Mouse (Mus musculus): ENCODE measurements around the gene Tshz2. TPM values are rescaled to one million over a fixed set of nuclear protein-coding genes. Genes with fewer than 3 reads are reported as not detected.

Tshz2 gene
- polyA plus RNA-seq, 1 experiment from 2014 or later, result 5.4 TPM

DNA sequence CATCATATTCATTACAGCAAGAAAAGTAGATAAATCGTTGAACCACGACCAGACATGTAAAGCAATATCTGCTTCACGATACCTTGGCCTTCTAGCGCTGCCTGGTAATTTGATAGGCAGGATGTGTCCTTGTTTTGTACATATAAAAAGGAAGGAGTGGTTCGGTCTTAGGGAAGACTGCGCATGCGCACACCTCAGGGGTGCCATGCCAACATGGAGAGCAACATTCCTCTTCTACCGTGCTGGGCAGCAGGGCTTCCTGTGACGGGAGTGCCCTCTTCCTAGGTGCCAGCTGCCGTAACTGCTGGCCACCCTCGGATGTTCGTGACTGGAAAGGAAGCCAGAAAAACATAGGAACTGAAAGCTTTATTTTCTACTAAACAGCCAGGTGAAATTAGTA, 172.7 kb downstream of the Tshz2 start:
- Histone ChIP-seq H3K9ac (ENCODE audit: low read depth, low read length) (no peak overlapping the region), H3K36me3 (ENCODE audit: control insufficient read depth, insufficient read depth, low read length) (no peaks in the 10 kb centered on the region), H3K4me3 (ENCODE audit: low read depth, low read length) (no peak overlapping the region), H3K4me2 (no peak overlapping the region), H3K4me1 (replicated peaks; ENCODE audit: control insufficient read depth, insufficient read depth, low read length) (no peaks in the 10 kb centered on the region), H3K27ac (ENCODE audit: low read depth, low read length) (no peak overlapping the region), H3K9me3 (ENCODE audit: control insufficient read depth, low read length) (no peaks in the 10 kb centered on the region), H3K27me3 (replicated peaks; ENCODE audit: control insufficient read depth, insufficient read depth, low read length) (no peaks in the 10 kb centered on the region)
- no peak for ATAC-seq (replicated peaks; ENCODE audit: low FRiP score)
- no peak for DNase-seq (ENCODE audit: low spot score)
- WGBS, result 88% methylated on average over 12 of the region's 12 CpGs

GRCm38 (mm10) chr2:169811589-169811988, 178.8 kb downstream of the Tshz2 start:
- WGBS, result 88% methylated on average over 5 of the region's 5 CpGs
- no peak for DNase-seq (ENCODE audit: low spot score)

DNA sequence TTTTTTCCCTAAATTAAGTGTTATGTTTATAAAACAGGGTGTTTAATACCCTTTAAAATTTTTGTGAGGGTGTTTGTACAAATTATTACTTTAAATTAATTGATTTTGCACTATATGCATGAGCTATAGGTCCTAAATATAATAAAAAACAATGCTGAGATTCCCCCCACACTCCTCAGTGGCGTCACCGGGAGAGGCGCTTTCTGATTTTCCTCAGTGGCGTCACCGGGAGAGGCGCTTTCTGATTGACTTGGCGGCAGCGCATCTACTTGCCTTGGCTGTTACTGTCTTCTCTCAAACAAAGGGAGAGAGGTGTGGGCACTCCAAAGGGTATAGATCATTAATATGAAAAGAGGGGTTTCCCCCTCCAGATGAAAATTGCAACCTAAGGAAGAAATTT, 179.2 kb downstream of the Tshz2 start:
- WGBS, result 89% methylated on average over 8 of the region's 8 CpGs
- ATAC-seq (replicated peaks; ENCODE audit: low FRiP score) (no peak), DNase-seq (ENCODE audit: low spot score) (no peak)
- no peaks in the 10 kb centered on the region for H3K4me1 ChIP-seq (replicated peaks; ENCODE audit: control insufficient read depth, insufficient read depth, low read length)
- no peak overlapping the region for H3K4me3 ChIP-seq (ENCODE audit: low read depth, low read length)
- H3K27ac ChIP-seq (ENCODE audit: low read depth, low read length), result no peak overlapping the region
- H3K4me2 ChIP-seq, result no peak overlapping the region
- H3K36me3 ChIP-seq (ENCODE audit: control insufficient read depth, insufficient read depth, low read length), result no peaks in the 10 kb centered on the region
- H3K9ac ChIP-seq (ENCODE audit: low read depth, low read length), result no peak overlapping the region
- no peaks in the 10 kb centered on the region for H3K9me3 ChIP-seq (ENCODE audit: control insufficient read depth, low read length)
- no peaks in the 10 kb centered on the region for H3K27me3 ChIP-seq (replicated peaks; ENCODE audit: control insufficient read depth, insufficient read depth, low read length)

More at GRCm38 (mm10) chr2:169811589-169811988, 178.8 kb downstream of the Tshz2 start:
- no peak for ATAC-seq (replicated peaks; ENCODE audit: low FRiP score)
- H3K36me3 ChIP-seq (ENCODE audit: control insufficient read depth, insufficient read depth, low read length), result no peaks in the 10 kb centered on the region
- H3K9me3 ChIP-seq (ENCODE audit: control insufficient read depth, low read length), result no peaks in the 10 kb centered on the region
- no peak overlapping the region for H3K27ac ChIP-seq (ENCODE audit: low read depth, low read length)
- no peaks in the 10 kb centered on the region for H3K27me3 ChIP-seq (replicated peaks; ENCODE audit: control insufficient read depth, insufficient read depth, low read length)
- no peak overlapping the region for H3K9ac ChIP-seq (ENCODE audit: low read depth, low read length)
- no peak overlapping the region for H3K4me3 ChIP-seq (ENCODE audit: low read depth, low read length)
- no peaks in the 10 kb centered on the region for H3K4me1 ChIP-seq (replicated peaks; ENCODE audit: control insufficient read depth, insufficient read depth, low read length)
- no peak overlapping the region for H3K4me2 ChIP-seq

- Histone ChIP-seq H3K4me1 (replicated peaks; ENCODE audit: control insufficient read depth, insufficient read depth, low read length) (no peaks in the 10 kb centered on the region), H3K36me3 (ENCODE audit: control insufficient read depth, insufficient read depth, low read length) (no peaks in the 10 kb centered on the region), H3K27ac (ENCODE audit: low read depth, low read length) (no peak overlapping the region), H3K4me3 (ENCODE audit: low read depth, low read length) (no peak overlapping the region), H3K9me3 (ENCODE audit: control insufficient read depth, low read length) (no peaks in the 10 kb centered on the region), H3K27me3 (replicated peaks; ENCODE audit: control insufficient read depth, insufficient read depth, low read length) (no peaks in the 10 kb centered on the region), H3K9ac (ENCODE audit: low read depth, low read length) (no peak overlapping the region), H3K4me2 (no peak overlapping the region)
- ATAC-seq (replicated peaks; ENCODE audit: low FRiP score) (no peak), DNase-seq (ENCODE audit: low spot score) (no peak)
- WGBS, result 82% methylated on average over 7 of the region's 7 CpGs
Measured at GRCm38 (mm10) chr2:169812940-169813339, 180.1 kb downstream of the Tshz2 start.

GRCm38 (mm10) chr2:169814351-169814750, 181.5 kb downstream of the Tshz2 start:
- ATAC-seq (replicated peaks; ENCODE audit: low FRiP score), result no peak
- no peaks in the 10 kb centered on the region for H3K9me3 ChIP-seq (ENCODE audit: control insufficient read depth, low read length)
- no peaks in the 10 kb centered on the region for H3K4me1 ChIP-seq (replicated peaks; ENCODE audit: control insufficient read depth, insufficient read depth, low read length)
- DNase-seq (ENCODE audit: low spot score), result no peak
- H3K27me3 ChIP-seq (replicated peaks; ENCODE audit: control insufficient read depth, insufficient read depth, low read length), result no peaks in the 10 kb centered on the region
- H3K4me2 ChIP-seq, result no peak overlapping the region
- H3K4me3 ChIP-seq (ENCODE audit: low read depth, low read length), result no peak overlapping the region
- WGBS, result 67% methylated on average over 3 of the region's 3 CpGs
- H3K36me3 ChIP-seq (ENCODE audit: control insufficient read depth, insufficient read depth, low read length), result no peaks in the 10 kb centered on the region
- no peak overlapping the region for H3K9ac ChIP-seq (ENCODE audit: low read depth, low read length)
- no peak overlapping the region for H3K27ac ChIP-seq (ENCODE audit: low read depth, low read length)

- Histone ChIP-seq H3K27me3 (replicated peaks; ENCODE audit: control insufficient read depth, insufficient read depth, low read length) (no peaks in the 10 kb centered on the region), H3K36me3 (ENCODE audit: control insufficient read depth, insufficient read depth, low read length) (no peaks in the 10 kb centered on the region), H3K4me2 (no peak overlapping the region), H3K9me3 (ENCODE audit: control insufficient read depth, low read length) (no peaks in the 10 kb centered on the region), H3K27ac (ENCODE audit: low read depth, low read length) (no peak overlapping the region), H3K4me1 (replicated peaks; ENCODE audit: control insufficient read depth, insufficient read depth, low read length) (no peaks in the 10 kb centered on the region), H3K9ac (ENCODE audit: low read depth, low read length) (no peak overlapping the region), H3K4me3 (ENCODE audit: low read depth, low read length) (no peak overlapping the region)
- ATAC-seq (replicated peaks; ENCODE audit: low FRiP score), result no peak
- WGBS, result 73% methylated on average over 10 of the region's 10 CpGs
- no peak for DNase-seq (ENCODE audit: low spot score)
Measured at GRCm38 (mm10) chr2:169814757-169815156, 181.9 kb downstream of the Tshz2 start.

GRCm38 (mm10) chr2:169821021-169821441, 188.2 kb downstream of the Tshz2 start:
- H3K36me3 ChIP-seq (ENCODE audit: control insufficient read depth, insufficient read depth, low read length), result no peaks in the 10 kb centered on the region
- no peak for DNase-seq (ENCODE audit: low spot score)
- no peaks in the 10 kb centered on the region for H3K27me3 ChIP-seq (replicated peaks; ENCODE audit: control insufficient read depth, insufficient read depth, low read length)
- no peak overlapping the region for H3K4me3 ChIP-seq (ENCODE audit: low read depth, low read length)
- no peak overlapping the region for H3K9ac ChIP-seq (ENCODE audit: low read depth, low read length)
- H3K4me1 ChIP-seq (replicated peaks; ENCODE audit: control insufficient read depth, insufficient read depth, low read length), result no peaks in the 10 kb centered on the region
- no peak for ATAC-seq (replicated peaks; ENCODE audit: low FRiP score)
- no peak overlapping the region for H3K4me2 ChIP-seq
- 85% methylated on average over 9 of the region's 9 CpGs for WGBS
- H3K27ac ChIP-seq (ENCODE audit: low read depth, low read length), result no peak overlapping the region
- H3K9me3 ChIP-seq (ENCODE audit: control insufficient read depth, low read length), result no peaks in the 10 kb centered on the region

DNA sequence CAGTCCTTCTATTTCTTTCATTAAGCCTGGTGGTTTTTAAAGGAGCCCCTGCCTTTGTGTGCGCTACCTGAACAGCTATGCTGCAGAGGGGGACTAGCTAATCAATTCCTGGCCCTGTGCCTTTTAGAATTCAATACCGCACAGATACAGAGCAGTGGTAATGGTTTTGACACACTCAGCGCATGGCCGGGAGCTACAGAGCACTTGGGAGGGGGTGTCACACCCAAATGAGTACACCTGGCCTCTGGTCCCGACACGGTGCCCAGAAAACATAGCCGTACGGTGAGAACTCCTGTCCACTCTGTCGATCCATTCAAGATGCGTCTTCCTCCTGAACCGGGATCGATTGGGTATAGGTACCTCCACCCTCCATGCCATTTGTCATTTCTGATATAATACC, 193.1 kb downstream of the Tshz2 start:
- no peak for ATAC-seq (replicated peaks; ENCODE audit: low FRiP score)
- H3K27me3 ChIP-seq (replicated peaks; ENCODE audit: control insufficient read depth, insufficient read depth, low read length), result no peaks in the 10 kb centered on the region
- no peaks in the 10 kb centered on the region for H3K36me3 ChIP-seq (ENCODE audit: control insufficient read depth, insufficient read depth, low read length)
- H3K9me3 ChIP-seq (ENCODE audit: control insufficient read depth, low read length), result no peaks in the 10 kb centered on the region
- no peaks in the 10 kb centered on the region for H3K4me1 ChIP-seq (replicated peaks; ENCODE audit: control insufficient read depth, insufficient read depth, low read length)
- H3K27ac ChIP-seq (ENCODE audit: low read depth, low read length), result no peak overlapping the region
- no peak overlapping the region for H3K4me2 ChIP-seq
- H3K4me3 ChIP-seq (ENCODE audit: low read depth, low read length), result no peak overlapping the region
- no peak for DNase-seq (ENCODE audit: low spot score)
- 86% methylated on average over 12 of the region's 12 CpGs for WGBS
- no peak overlapping the region for H3K9ac ChIP-seq (ENCODE audit: low read depth, low read length)

DNA sequence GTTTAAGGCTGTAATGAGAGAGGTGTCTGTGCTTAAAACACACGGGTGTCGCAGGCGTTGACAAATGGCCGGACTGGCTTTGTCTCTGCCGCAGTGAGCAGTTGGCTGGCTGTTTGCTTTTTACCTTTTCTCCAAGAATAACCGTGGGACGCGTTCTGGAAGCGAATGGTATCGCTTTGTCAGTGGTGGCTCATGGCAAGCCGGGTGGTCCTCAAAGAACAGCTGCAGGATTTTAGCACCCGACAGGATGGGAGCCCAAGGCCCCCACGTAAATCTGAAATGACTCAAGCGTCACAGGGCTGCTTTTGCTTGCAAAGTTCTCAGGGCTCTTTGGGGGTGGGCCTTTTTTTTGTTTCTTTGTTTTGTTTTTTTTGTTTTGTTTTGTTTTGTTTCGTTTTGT, 193.5 kb downstream of the Tshz2 start:
- no peaks in the 10 kb centered on the region for H3K9me3 ChIP-seq (ENCODE audit: control insufficient read depth, low read length)
- 69% methylated on average over 15 of the region's 15 CpGs for WGBS
- no peak for ATAC-seq (replicated peaks; ENCODE audit: low FRiP score)
- no peak overlapping the region for H3K4me2 ChIP-seq
- no peak overlapping the region for H3K27ac ChIP-seq (ENCODE audit: low read depth, low read length)
- H3K9ac ChIP-seq (ENCODE audit: low read depth, low read length), result no peak overlapping the region
- no peaks in the 10 kb centered on the region for H3K4me1 ChIP-seq (replicated peaks; ENCODE audit: control insufficient read depth, insufficient read depth, low read length)
- H3K27me3 ChIP-seq (replicated peaks; ENCODE audit: control insufficient read depth, insufficient read depth, low read length), result no peaks in the 10 kb centered on the region
- no peak for DNase-seq (ENCODE audit: low spot score)
- H3K4me3 ChIP-seq (ENCODE audit: low read depth, low read length), result no peak overlapping the region
- no peaks in the 10 kb centered on the region for H3K36me3 ChIP-seq (ENCODE audit: control insufficient read depth, insufficient read depth, low read length)
